Mouse (Mus musculus): ENCODE measurements around the gene Rd3. TPM values are rescaled to one million over a fixed set of nuclear protein-coding genes. Genes with fewer than 3 reads are reported as not detected.

The Rd3 gene
- total RNA-seq, 1 experiment = 0.13 TPM

GRCm38 (mm10) chr1:191945341-191945740 lies 31.8 kb upstream of the Rd3 start:
- Histone ChIP-seq H3K9ac (ENCODE audit: insufficient read depth, low read depth, low read length, poor library complexity, severe bottlenecking) (peak overlapping the region; percentile 18; the same call in 1 of the 2 replicates), H3K36me3 (ENCODE audit: control insufficient read depth, insufficient read depth, low read length, poor library complexity, severe bottlenecking) (no peaks in the 10 kb centered on the region), H3K4me1 (ENCODE audit: control insufficient read depth in 2 of 2, insufficient read depth in 2 of 2, low read length in 2 of 2, poor library complexity in 1 of 2) (peaks cover 5 to 17% of the 10 kb centered on the region in 2 experiments; a peak in 3 of 4 replicates), H3K9me3 (ENCODE audit: control insufficient read depth, insufficient read depth, low read depth, low read length) (no peaks in the 10 kb centered on the region), H3K4me3 (ENCODE audit: insufficient read depth in 1 of 2, low read depth in 1 of 2, low read length in 2 of 2, poor library complexity in 1 of 2, severe bottlenecking in 1 of 2) (peak overlapping the region in 1 of 2 experiments; percentile 15; a peak in 1 of 4 replicates), H3K27ac (ENCODE audit: insufficient read depth, low read depth, low read length, poor library complexity, severe bottlenecking) (peak overlapping the region; percentile 71; the same call in 1 of the 2 replicates)
- no peak for TF ChIP-seq ZNF384 (IDR thresholded peaks at IDR 0.05; ENCODE audit: low read depth, low read length)
- TF ChIP-seq ZC3H11A (IDR thresholded peaks at IDR 0.05; ENCODE audit: borderline replicate concordance, low read depth, low read length) = no peak
- no peak for TF ChIP-seq MAFK (IDR thresholded peaks at IDR 0.05; ENCODE audit: insufficient read depth, low read depth, low read length)
- TF ChIP-seq HCFC1 (IDR thresholded peaks at IDR 0.05; ENCODE audit: borderline replicate concordance, insufficient read depth, low read length) = no peak
- no peak for TF ChIP-seq CHD2 (IDR thresholded peaks at IDR 0.05; ENCODE audit: low read depth, low read length)
- in situ Hi-C loops (cut with MboI; ENCODE audit: low sequenced_read_pairs in 2 of 2, unreplicated experiment in 2 of 2) = no loop called here
- DNase-seq (ENCODE audit: low read depth, low spot score) = no peak

- Histone ChIP-seq H3K27ac (ENCODE audit: insufficient read depth, low read depth, low read length, poor library complexity, severe bottlenecking) (peak overlapping the region; percentile 71; the same call in 1 of the 2 replicates), H3K4me1 (ENCODE audit: control insufficient read depth in 2 of 2, insufficient read depth in 2 of 2, low read length in 2 of 2, poor library complexity in 1 of 2) (peaks cover 5 to 17% of the 10 kb centered on the region in 2 experiments; a peak in 3 of 4 replicates), H3K36me3 (ENCODE audit: control insufficient read depth, insufficient read depth, low read length, poor library complexity, severe bottlenecking) (no peaks in the 10 kb centered on the region), H3K9me3 (ENCODE audit: control insufficient read depth, insufficient read depth, low read depth, low read length) (no peaks in the 10 kb centered on the region), H3K9ac (ENCODE audit: insufficient read depth, low read depth, low read length, poor library complexity, severe bottlenecking) (peak overlapping the region; percentile 18; the same call in 1 of the 2 replicates), H3K4me3 (ENCODE audit: insufficient read depth in 1 of 2, low read depth in 1 of 2, low read length in 2 of 2, poor library complexity in 1 of 2, severe bottlenecking in 1 of 2) (peak overlapping the region in 1 of 2 experiments; percentile 15; a peak in 1 of 4 replicates)
- DNase-seq (ENCODE audit: low read depth, low spot score) = no peak
- TF ChIP-seq MAFK (IDR thresholded peaks at IDR 0.05; ENCODE audit: insufficient read depth, low read depth, low read length) (no peak), CHD2 (IDR thresholded peaks at IDR 0.05; ENCODE audit: low read depth, low read length) (no peak), ZNF384 (IDR thresholded peaks at IDR 0.05; ENCODE audit: low read depth, low read length) (no peak), HCFC1 (IDR thresholded peaks at IDR 0.05; ENCODE audit: borderline replicate concordance, insufficient read depth, low read length) (no peak)
- in situ Hi-C loops (cut with MboI; ENCODE audit: low sequenced_read_pairs in 2 of 2, unreplicated experiment in 2 of 2) = no loop called here
Observed at GRCm38 (mm10) chr1:191945756-191946155, 31.4 kb upstream of the Rd3 start.

- DNase-seq (ENCODE audit: low read depth, low spot score) = peak; percentile 87
- Histone ChIP-seq H3K4me3 (ENCODE audit: insufficient read depth in 1 of 2, low read depth in 1 of 2, low read length in 2 of 2, poor library complexity in 1 of 2, severe bottlenecking in 1 of 2) (peak overlapping the region; percentile 14 to 51; a peak in 2 of 4 replicates), H3K4me1 (ENCODE audit: control insufficient read depth in 2 of 2, insufficient read depth in 2 of 2, low read length in 2 of 2, poor library complexity in 1 of 2) (peaks cover 5 to 17% of the 10 kb centered on the region in 2 experiments; a peak in 3 of 4 replicates), H3K9ac (ENCODE audit: insufficient read depth, low read depth, low read length, poor library complexity, severe bottlenecking) (peak overlapping the region; percentile 18; the same call in 1 of the 2 replicates), H3K9me3 (ENCODE audit: control insufficient read depth, insufficient read depth, low read depth, low read length) (no peaks in the 10 kb centered on the region), H3K36me3 (ENCODE audit: control insufficient read depth, insufficient read depth, low read length, poor library complexity, severe bottlenecking) (no peaks in the 10 kb centered on the region), H3K27ac (ENCODE audit: insufficient read depth, low read depth, low read length, poor library complexity, severe bottlenecking) (peak overlapping the region; percentile 87; the same call in 1 of the 2 replicates)
- TF ChIP-seq HCFC1 (IDR thresholded peaks at IDR 0.05; ENCODE audit: borderline replicate concordance, insufficient read depth, low read length) (no peak), MAFK (IDR thresholded peaks at IDR 0.05; ENCODE audit: insufficient read depth, low read depth, low read length) (no peak), CHD2 (IDR thresholded peaks at IDR 0.05; ENCODE audit: low read depth, low read length) (no peak), ZC3H11A (IDR thresholded peaks at IDR 0.05; ENCODE audit: borderline replicate concordance, low read depth, low read length) (no peak), ZNF384 (IDR thresholded peaks at IDR 0.05; ENCODE audit: low read depth, low read length) (no peak)
- in situ Hi-C loops (cut with MboI; ENCODE audit: low sequenced_read_pairs in 2 of 2, unreplicated experiment in 2 of 2) = no loop called here
Observed at GRCm38 (mm10) chr1:191946261-191946660, 30.9 kb upstream of the Rd3 start.

GRCm38 (mm10) chr1:191946835-191947234 lies 30.3 kb upstream of the Rd3 start:
- H3K9ac ChIP-seq (ENCODE audit: insufficient read depth, low read depth, low read length, poor library complexity, severe bottlenecking) = peak overlapping the region; percentile 42; the same call in 1 of the 2 replicates
- DNase-seq (ENCODE audit: low read depth, low spot score) = no peak
- H3K4me3 ChIP-seq (ENCODE audit: insufficient read depth in 1 of 2, low read depth in 1 of 2, low read length in 2 of 2, poor library complexity in 1 of 2, severe bottlenecking in 1 of 2) = peak overlapping the region; percentile 14 to 51; a peak in 3 of 4 replicates
- TF ChIP-seq HCFC1 (IDR thresholded peaks at IDR 0.05; ENCODE audit: borderline replicate concordance, insufficient read depth, low read length) (no peak), ZNF384 (IDR thresholded peaks at IDR 0.05; ENCODE audit: low read depth, low read length) (no peak), ZC3H11A (IDR thresholded peaks at IDR 0.05; ENCODE audit: borderline replicate concordance, low read depth, low read length) (no peak), CHD2 (IDR thresholded peaks at IDR 0.05; ENCODE audit: low read depth, low read length) (no peak), MAFK (IDR thresholded peaks at IDR 0.05; ENCODE audit: insufficient read depth, low read depth, low read length) (no peak)
- in situ Hi-C loops (cut with MboI; ENCODE audit: low sequenced_read_pairs in 2 of 2, unreplicated experiment in 2 of 2) = no loop called here
- peak overlapping the region; percentile 87 for H3K27ac ChIP-seq (ENCODE audit: insufficient read depth, low read depth, low read length, poor library complexity, severe bottlenecking)
- peaks cover 5 to 17% of the 10 kb centered on the region in 2 experiments; a peak in 3 of 4 replicates for H3K4me1 ChIP-seq (ENCODE audit: control insufficient read depth in 2 of 2, insufficient read depth in 2 of 2, low read length in 2 of 2, poor library complexity in 1 of 2)
- no peaks in the 10 kb centered on the region for H3K36me3 ChIP-seq (ENCODE audit: control insufficient read depth, insufficient read depth, low read length, poor library complexity, severe bottlenecking)
- no peaks in the 10 kb centered on the region for H3K9me3 ChIP-seq (ENCODE audit: control insufficient read depth, insufficient read depth, low read depth, low read length)
